Mouse (Mus musculus) forebrain, embryonic 10.5 days (tissue): ENCODE data around the gene Exosc9. TPM values are rescaled to one million over a fixed set of nuclear protein-coding genes. Genes with fewer than 3 reads are reported as not detected.

ENCODE experiments used
- DNase-seq: peaks from one replicate; pipeline ENCODE4 v3.0.0-alpha.2; 2017; ENCODE audit warnings: low spot score; ENCODE audit errors: extremely low spot score
- H3K27ac ChIP-seq: fragments of 300-500 bp; sonication (generic); 2 replicates; pipeline ENCODE4 v1.5.1; 2016; ENCODE audit warnings: mild to moderate bottlenecking
- H3K27me3 ChIP-seq: fragments of 300-500 bp; sonication (generic); 2 replicates; pipeline ENCODE4 v1.6.1; 2016; ENCODE audit warnings: mild to moderate bottlenecking; ENCODE audit not compliant: poor library complexity, severe bottlenecking
- H3K36me3 ChIP-seq: fragments of 300-500 bp; sonication (generic); replicated peaks from 2 replicates; pipeline ENCODE4 v1.6.1; 2016; ENCODE audit warnings: mild to moderate bottlenecking, moderate library complexity
- H3K4me1 ChIP-seq: fragments of 300-500 bp; sonication (generic); 2 replicates; pipeline ENCODE4 v1.6.1; 2016
- H3K4me3 ChIP-seq: fragments of 300-500 bp; sonication (generic); 2 replicates; pipeline ENCODE4 v1.5.1; 2016; ENCODE audit warnings: mild to moderate bottlenecking, moderate library complexity
- H3K9me3 ChIP-seq: fragments of 300-500 bp; sonication (generic); 2 replicates; pipeline ENCODE4 v1.6.1; 2016; ENCODE audit warnings: mild to moderate bottlenecking, moderate library complexity
- WGBS: fragments of 180-500 bp; shearing (Covaris S2); methylation state at CpG from one replicate; pipeline ENCODE4 v1.1.7; 2016; 5-methylcytosine and 5-hydroxymethylcytosine counted together
- polyA plus RNA-seq: library from polyadenylated mRNA; unstranded; fragments of >200 nt; fragmentation: Nextera tagmentation; extraction: Ambion mirVana; gene quantifications from 2 replicates; pipeline ENCODE4 v1.2.1, GENCODE M21; 2016

The Exosc9 gene
- 105 and 108 TPM in 2 replicates for polyA plus RNA-seq

DNA sequence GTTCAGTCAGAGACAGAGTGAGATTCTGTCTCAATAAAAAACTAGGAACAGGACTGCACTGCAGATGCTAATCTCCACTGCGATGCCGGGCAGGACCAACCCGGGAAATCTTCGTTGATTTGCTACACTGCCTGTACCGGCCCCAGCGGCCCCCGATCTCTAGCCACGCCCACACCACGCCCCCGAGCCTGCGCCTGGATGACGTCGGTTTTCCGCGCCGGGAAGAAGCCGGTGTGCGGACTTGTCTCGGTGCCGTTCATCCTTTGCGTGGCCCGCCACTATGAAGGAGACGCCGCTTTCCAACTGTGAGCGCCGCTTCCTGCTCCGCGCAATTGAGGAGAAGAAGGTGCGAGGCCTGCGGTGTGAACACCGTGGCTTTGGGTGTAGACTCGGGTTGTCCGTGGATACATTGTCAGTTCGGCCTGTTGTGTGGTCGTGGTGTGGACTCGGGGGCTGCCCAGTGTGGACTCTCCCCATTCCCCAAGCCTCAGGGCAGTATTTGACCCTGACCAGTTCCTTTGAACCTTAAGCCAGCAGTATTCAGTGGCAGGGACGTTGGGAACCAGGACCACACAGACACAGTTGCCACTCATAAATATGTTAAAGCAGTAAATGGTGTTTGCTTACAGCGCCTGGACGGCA is at the start of gene Exosc9:
Exosc9 (plus strand) TSS at position 201 of the 642 bp plus-strand sequence.
- peak; percentile 96 for DNase-seq
- Histone ChIP-seq H3K4me3 (peak within 1 kb of the TSS; percentile 73), H3K4me1 (peaks cover 22% of the 10 kb centered on the region), H3K27me3 (no peaks in the 10 kb centered on the region), H3K36me3 (peaks cover 39% of the 10 kb centered on the region), H3K9me3 (no peaks in the 10 kb centered on the region), H3K27ac (peak within 1 kb of the TSS; percentile 85)
- WGBS = under 1% methylated on average over 39 of the region's 39 CpGs

DNA sequence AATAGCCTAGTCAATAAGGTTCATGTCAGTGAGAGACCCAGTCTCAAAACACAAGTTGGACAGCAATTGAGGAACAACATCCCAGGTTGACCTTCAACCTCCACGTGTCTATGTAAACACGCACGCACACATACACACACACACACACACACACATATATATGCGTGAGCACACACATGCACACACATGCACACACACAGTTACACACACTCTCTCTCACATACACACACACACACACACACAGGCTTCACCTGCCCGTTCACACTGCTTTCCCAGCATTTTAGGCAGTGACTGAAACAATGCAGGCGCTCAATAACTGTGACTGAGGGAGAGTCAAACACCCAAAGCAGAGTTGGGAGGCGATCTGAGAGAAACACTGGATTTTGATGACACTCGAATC is 47.1 kb upstream of the Exosc9 start:
- DNase-seq = no peak
- no peaks in the 10 kb centered on the region for H3K36me3 ChIP-seq
- peaks cover 9% of the 10 kb centered on the region for H3K4me1 ChIP-seq
- H3K27ac ChIP-seq = no peak overlapping the region
- no peaks in the 10 kb centered on the region for H3K27me3 ChIP-seq
- H3K4me3 ChIP-seq = no peak overlapping the region
- WGBS = 76% methylated on average over 8 of the region's 8 CpGs
- H3K9me3 ChIP-seq = no peaks in the 10 kb centered on the region

DNA sequence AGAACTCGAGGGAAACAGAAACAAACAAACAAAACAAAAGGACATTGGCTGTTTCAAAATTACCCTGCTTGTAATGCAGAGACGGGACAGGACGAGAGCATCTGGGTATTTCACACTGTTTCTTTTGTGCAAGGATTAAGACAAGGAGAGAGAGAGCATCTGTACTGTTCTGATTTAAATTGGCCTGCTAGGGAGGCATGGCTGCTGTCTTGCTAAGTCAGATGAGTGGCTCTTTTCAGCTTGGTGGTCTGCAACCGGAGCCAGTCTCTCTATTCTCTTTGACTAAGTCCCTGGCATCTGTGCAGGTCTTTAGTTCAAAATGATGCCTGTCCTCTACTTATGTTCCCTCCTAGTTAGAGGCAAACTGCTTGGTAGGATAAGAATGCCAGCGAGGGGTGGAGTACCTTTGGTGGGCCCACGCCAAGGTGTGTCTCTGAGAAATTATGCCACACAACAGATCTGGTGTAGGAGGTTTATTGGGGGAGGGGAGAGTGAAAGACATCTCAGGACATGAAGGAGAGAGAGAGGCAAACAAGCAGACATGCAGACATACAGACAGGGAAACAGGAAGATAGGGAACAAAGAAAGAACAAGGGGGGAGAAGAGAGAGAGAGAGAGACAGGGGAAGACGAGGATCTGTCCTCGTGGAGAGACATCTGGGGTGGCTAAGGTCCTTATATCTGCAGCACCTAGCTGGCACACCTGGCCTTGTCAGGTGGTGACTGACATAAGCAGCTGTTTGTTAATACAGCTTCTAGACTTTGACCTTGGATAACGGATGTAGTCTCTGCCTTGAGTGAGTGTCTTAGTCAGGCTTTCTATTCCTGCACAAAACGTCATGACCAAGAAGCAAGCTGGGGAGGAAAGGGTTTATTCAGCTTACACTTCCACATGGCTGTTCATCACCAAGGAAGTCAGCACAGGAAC is 46.3 kb upstream of the Exosc9 start:
- Histone ChIP-seq H3K36me3 (no peaks in the 10 kb centered on the region), H3K27me3 (no peaks in the 10 kb centered on the region), H3K27ac (peak overlapping the region; percentile 56; the same call in 1 of the 2 replicates), H3K4me3 (no peak overlapping the region), H3K4me1 (peaks cover 9% of the 10 kb centered on the region), H3K9me3 (no peaks in the 10 kb centered on the region)
- DNase-seq = no peak
- WGBS = 56% methylated on average over 10 of the region's 10 CpGs

GRCm38 (mm10) chr3:36511491-36511890 is 40.9 kb upstream of the Exosc9 start:
- Histone ChIP-seq H3K9me3 (no peaks in the 10 kb centered on the region), H3K36me3 (no peaks in the 10 kb centered on the region), H3K27ac (no peak overlapping the region), H3K27me3 (no peaks in the 10 kb centered on the region), H3K4me1 (no peaks in the 10 kb centered on the region), H3K4me3 (no peak overlapping the region)
- 89% methylated on average over 6 of the region's 6 CpGs for WGBS
- DNase-seq = no peak

- WGBS = 91% methylated on average over 9 of the region's 9 CpGs
- Histone ChIP-seq H3K27me3 (peaks cover 25% of the 10 kb centered on the region), H3K9me3 (no peaks in the 10 kb centered on the region), H3K27ac (no peak overlapping the region), H3K4me1 (peaks cover 8% of the 10 kb centered on the region), H3K4me3 (no peak overlapping the region), H3K36me3 (no peaks in the 10 kb centered on the region)
- DNase-seq = no peak
These were observed 36.2 kb upstream of the Exosc9 start for GRCm38 (mm10) chr3:36516196-36516595.

DNA sequence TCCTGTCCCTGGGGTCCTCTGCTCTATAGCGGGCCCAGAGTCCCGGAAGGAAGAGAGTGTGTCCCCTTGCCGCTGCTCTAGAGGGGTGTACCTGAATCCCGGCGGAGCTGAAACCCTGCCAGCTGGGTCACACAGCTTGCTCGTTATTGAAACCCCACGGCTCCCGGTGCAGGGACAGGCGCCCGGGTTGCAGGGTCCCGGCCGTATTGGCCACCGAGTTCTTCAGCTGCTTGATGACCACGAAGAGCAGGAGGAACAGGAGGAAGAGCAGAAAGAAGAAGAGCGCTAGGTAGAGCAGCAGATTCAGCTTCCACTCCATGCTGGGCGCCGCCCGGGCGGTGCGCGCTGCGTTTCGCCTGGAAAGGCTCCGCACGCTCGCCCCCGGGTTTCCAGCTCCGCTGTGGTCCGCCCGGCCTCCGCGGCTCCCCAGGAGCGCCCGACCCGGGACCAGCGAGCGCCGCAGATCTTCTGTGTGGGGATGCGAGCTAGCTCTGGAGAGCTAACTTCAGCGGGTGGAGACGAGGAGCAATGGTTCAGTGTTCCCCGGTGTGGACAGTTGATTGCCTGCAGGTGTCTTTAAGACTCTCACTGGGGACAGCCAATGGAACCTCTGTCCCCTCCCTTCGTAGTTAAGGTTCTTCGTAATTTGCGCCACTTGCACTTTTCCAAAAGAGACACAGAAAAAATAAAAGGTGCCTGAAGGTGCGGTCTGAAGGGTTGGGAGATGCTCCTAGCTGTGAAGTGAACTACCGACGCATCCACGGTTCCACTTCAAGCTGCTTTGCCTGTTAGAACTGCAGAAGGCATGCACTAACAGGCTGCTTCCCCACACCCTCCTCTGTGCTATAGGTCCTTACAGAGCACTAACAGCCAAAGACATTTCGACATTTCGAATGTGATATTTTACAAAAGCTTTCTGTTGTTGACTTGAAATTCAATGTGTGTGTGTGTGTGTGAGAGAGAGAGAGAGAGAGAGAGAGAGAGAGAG is 31.0 kb upstream of the Exosc9 start, which contains the start of gene Gm11549:
Gm11549 (minus strand) TSS at position 741 of the 988 bp plus-strand sequence.
- no peaks in the 10 kb centered on the region for H3K36me3 ChIP-seq
- H3K4me1 ChIP-seq = peaks cover 20% of the 10 kb centered on the region
- peak; percentile 39 for DNase-seq
- peak within 1 kb of the TSS; percentile 62 for H3K4me3 ChIP-seq
- H3K9me3 ChIP-seq = no peaks in the 10 kb centered on the region
- under 1% methylated on average over 51 of the region's 51 CpGs for WGBS
- H3K27ac ChIP-seq = peak within 1 kb of the TSS; percentile 45; the same call in 1 of the 2 replicates
- peaks cover 51% of the 10 kb centered on the region for H3K27me3 ChIP-seq

- peaks cover 20% of the 10 kb centered on the region for H3K4me1 ChIP-seq
- H3K27ac ChIP-seq = no peak overlapping the region
- H3K36me3 ChIP-seq = no peaks in the 10 kb centered on the region
- 7% methylated on average over 4 of the region's 4 CpGs for WGBS
- no peaks in the 10 kb centered on the region for H3K9me3 ChIP-seq
- H3K27me3 ChIP-seq = peaks cover 51% of the 10 kb centered on the region
- no peak for DNase-seq
- H3K4me3 ChIP-seq = peak overlapping the region; percentile 62; the same call in 1 of the 2 replicates
These were observed 30.3 kb upstream of the Exosc9 start for GRCm38 (mm10) chr3:36522137-36522536.

GRCm38 (mm10) chr3:36524466-36524865 is 27.9 kb upstream of the Exosc9 start:
- Histone ChIP-seq H3K4me3 (no peak overlapping the region), H3K27ac (no peak overlapping the region), H3K4me1 (peaks cover 20% of the 10 kb centered on the region), H3K36me3 (no peaks in the 10 kb centered on the region), H3K27me3 (peaks cover 43% of the 10 kb centered on the region), H3K9me3 (no peaks in the 10 kb centered on the region)
- 83% methylated on average over 3 of the region's 3 CpGs for WGBS
- no peak for DNase-seq

- peaks cover 4% of the 10 kb centered on the region; the same call in 1 of the 2 replicates for H3K9me3 ChIP-seq
- WGBS = 94% methylated on average over 6 of the region's 6 CpGs
- H3K4me3 ChIP-seq = no peak overlapping the region
- no peaks in the 10 kb centered on the region for H3K36me3 ChIP-seq
- no peak for DNase-seq
- H3K27ac ChIP-seq = no peak overlapping the region
- peaks cover 17% of the 10 kb centered on the region for H3K4me1 ChIP-seq
- peaks cover 31% of the 10 kb centered on the region for H3K27me3 ChIP-seq
These were observed 22.1 kb upstream of the Exosc9 start for GRCm38 (mm10) chr3:36530345-36530744.

- Histone ChIP-seq H3K4me3 (no peak overlapping the region), H3K27me3 (peaks cover 31% of the 10 kb centered on the region), H3K36me3 (no peaks in the 10 kb centered on the region), H3K4me1 (peaks cover 17% of the 10 kb centered on the region), H3K9me3 (peaks cover 4% of the 10 kb centered on the region; the same call in 1 of the 2 replicates), H3K27ac (no peak overlapping the region)
- DNase-seq = no peak
- 73% methylated on average over 5 of the region's 5 CpGs for WGBS
These were observed 21.6 kb upstream of the Exosc9 start for GRCm38 (mm10) chr3:36530781-36531180.

GRCm38 (mm10) chr3:36531242-36531641 is 21.2 kb upstream of the Exosc9 start:
- H3K9me3 ChIP-seq = peaks cover 4% of the 10 kb centered on the region; the same call in 1 of the 2 replicates
- 41% methylated on average over 2 of the region's 2 CpGs for WGBS
- no peaks in the 10 kb centered on the region for H3K36me3 ChIP-seq
- H3K4me3 ChIP-seq = no peak overlapping the region
- no peak overlapping the region for H3K27ac ChIP-seq
- H3K4me1 ChIP-seq = peaks cover 17% of the 10 kb centered on the region
- DNase-seq = no peak
- peaks cover 31% of the 10 kb centered on the region for H3K27me3 ChIP-seq
